In genomic region chr11:43377083-43377850, GRCm38 (mm10) we compare ENCODE assay signal across 24 mouse cellular contexts. TPM values are rescaled to one million over a fixed set of nuclear protein-coding genes. Genes with fewer than 3 reads are reported as not detected.
A peak's percentile ranks its signal among the peaks of the same experiment; 100 is the strongest.
DNase-seq lines count a peak whose midpoint lies in the region; ATAC-seq and TF ChIP-seq lines count a peak whose summit lies in the region.
"Had no signal": no experiment of that assay in that cellular context is flagged by ENCODE, and none has a peak within 500 bp of the region (broad histone marks: within the 10 kb centered on the region; RNA-seq: fewer than 3 reads in every experiment).

No protein-coding gene starts in this region.

- 0 out of 2 replicates have a peak overlapping the region, but pooled peaks have one; percentile 26 for H3K27ac ChIP-seq in left cerebral cortex, adult 2 months
- no peak overlapping the region for H3K27ac ChIP-seq in layer of hippocampus, adult 2 months
- H3K27ac ChIP-seq: embryonic facial prominence, embryonic 12.5 days; embryonic facial prominence, embryonic 15.5 days; forebrain, embryonic 15.5 days; gastrocnemius, adult 2 months; hindbrain, embryonic 10.5 days; hindbrain, embryonic 13.5 days had no signal

- no peak for DNase-seq in frontal cortex, postnatal 36 days (ENCODE audit: low spot score in 2 of 2)
- DNase-seq in left cerebral cortex, adult 2 months (ENCODE audit: extremely low spot score in 1 of 2, low spot score in 2 of 2): no peak
- DNase-seq in left cerebral cortex, adult 18-20 months (ENCODE audit: low spot score in 2 of 2): no peak
- DNase-seq in induced T-regulatory cell, adult 2 months (ENCODE audit: low read depth): peak; percentile 59
- no peak for DNase-seq in layer of hippocampus, adult 2 months (ENCODE audit: low spot score in 2 of 2)
- no peak for DNase-seq in thymus, postnatal 14 days
- DNase-seq: adrenal gland, adult 2 months; adrenal gland, postnatal 14 days; cerebellum, adult 11 months; cerebellum, adult 2 months; cerebellum, adult 9-11 months; cerebellum, postnatal 25 days; gastrocnemius, adult 2 months; gastrocnemius, postnatal 14 days; heart, adult 18-20 months; heart, postnatal 36 days had no signal

- H3K4me3 ChIP-seq in left cerebral cortex, adult 2 months: no peak overlapping the region
- H3K4me3 ChIP-seq in layer of hippocampus, adult 2 months: no peak overlapping the region
- H3K4me3 ChIP-seq: embryonic facial prominence, embryonic 12.5 days; embryonic facial prominence, embryonic 15.5 days; forebrain, embryonic 15.5 days; gastrocnemius, adult 2 months; hindbrain, embryonic 10.5 days; hindbrain, embryonic 13.5 days had no signal

- TF ChIP-seq CTCF in left cerebral cortex, adult 2 months (IDR thresholded peaks at IDR 0.05): no peak
- TF ChIP-seq CTCF in layer of hippocampus, adult 2 months (conservative IDR thresholded peaks at IDR 0.05): no peak

- intact Hi-C loops in left cerebral cortex, adult 2 months (cut with DNase I): no loop called here

- peak; percentile 56 for ATAC-seq in frontal cortex, adult (ENCODE audit: low TSS enrichment)
- ATAC-seq: forebrain, embryonic 15.5 days; hindbrain, embryonic 16.5 days; intestine, postnatal 0 days had no signal

RNA-seq across cellular contexts. Expression of gene Pttg1, which starts 48.8 kb away (rescaled TPM):
- 10 to 100 TPM; 25.5 to 29.5 TPM for total RNA-seq in left cerebral cortex, adult 2 months (2021)
- 10 to 100 TPM; 30.2 to 31.1 TPM for total RNA-seq in left cerebral cortex, adult 18-20 months (2021)
- 10 to 100 TPM; 23.5 to 28.6 TPM for total RNA-seq in layer of hippocampus, adult 2 months (2021)

RNA-seq across cellular contexts. Expression of gene Slu7, which starts 56.3 kb away (rescaled TPM):
- total RNA-seq in left cerebral cortex, adult 2 months (2021): 10 to 100 TPM; 54.2 to 56.7 TPM
- total RNA-seq in left cerebral cortex, adult 18-20 months (2021): 10 to 100 TPM; 55.5 to 57.8 TPM
- total RNA-seq in layer of hippocampus, adult 2 months (2021): 10 to 100 TPM; 54.2 to 54.9 TPM
